Comparison of ENCODE assay signal across 8 mouse cellular contexts in genomic region chr2:75224443-75224842, GRCm38 (mm10).
DNase-seq lines count a peak whose midpoint lies in the region; ATAC-seq and TF ChIP-seq lines count a peak whose summit lies in the region.

No protein-coding gene starts in this region.

- TF ChIP-seq POLR2A in brain, embryonic 14.5 days (IDR thresholded peaks at IDR 0.05; ENCODE audit: borderline replicate concordance, extremely low read depth, insufficient read depth, insufficient read length, poor library complexity, severe bottlenecking), result no peak

- TF ChIP-seq CTCF in brain, embryonic 14.5 days (IDR thresholded peaks at IDR 0.05; ENCODE audit: borderline replicate concordance, extremely low read depth, insufficient read depth, insufficient read length), result no peak

- intact Hi-C loops in left cerebral cortex, postnatal 14 days (cut with DNase I), result no loop called here
- intact Hi-C loops in gastrocnemius, postnatal 14 days (cut with DNase I; ENCODE audit: low total_unique reads), result no loop called here

- DNase-seq in left cerebral cortex, postnatal 14 days (ENCODE audit: low spot score in 2 of 2), result peak; percentile 31 to 37
- DNase-seq in left cerebral cortex, adult 8-10 months (ENCODE audit: low spot score in 2 of 2), result no peak
- DNase-seq in brain, embryonic 14.5 days (ENCODE audit: low read depth), result peak; percentile 73
- peak; percentile 19 for DNase-seq in gastrocnemius, postnatal 14 days
- peak; percentile 58 to 68 for DNase-seq in kidney, adult 8-10 months
- peak; percentile 50 for DNase-seq in lung, postnatal 14 days
- no peak for DNase-seq in liver

- no peak for ATAC-seq in activated CD4-positive, CD25-positive, alpha-beta regulatory T cell, adult 4 months

Comparison
In these comparisons a context has a peak if more than half of its experiments do, and no peak if none do; other contexts are left out.
1. DNase-seq: peak in left cerebral cortex, postnatal 14 days (2 of 2), brain, embryonic 14.5 days (single experiment), gastrocnemius, postnatal 14 days (single experiment), kidney, adult 8-10 months (2 of 2) and lung, postnatal 14 days (single experiment); none in left cerebral cortex, adult 8-10 months (0 of 2) and liver (single experiment).